Mouse (Mus musculus): ENCODE data around the gene Gm10057. TPM values are rescaled to one million over a fixed set of nuclear protein-coding genes. Genes with fewer than 3 reads are reported as not detected.
"Not testable (repeated sequence)": the region's sequence is repeated elsewhere in the genome, so short reads cannot be mapped to it uniquely, and the experiment has no call there.

Gm10057 gene
- not detected for total RNA-seq (2021)
- long read RNA-seq, experiment 1: 0 reads
- long read RNA-seq, experiment 2: 0 reads

GRCm38 (mm10) chrX:154054939-154055338 is at the start of gene Gm10057:
Gene Gm10057 (minus strand): TSS chrX:154055039.
- DNase-seq (ENCODE audit: low spot score in 2 of 2): not testable (repeated sequence)

- DNase-seq (ENCODE audit: low spot score in 2 of 2): not testable (repeated sequence)
These were observed 21.1 kb downstream of the Gm10057 start, which contains the start of gene 4921511M17Rik for GRCm38 (mm10) chrX:154033727-154034126. Gene 4921511M17Rik (minus strand): TSS chrX:154033827.

- DNase-seq (ENCODE audit: low spot score in 2 of 2): not testable (repeated sequence)
These were observed 42.3 kb downstream of the Gm10057 start, which contains the start of gene Samt1 for GRCm38 (mm10) chrX:154012540-154012939. Gene Samt1 (minus strand): TSS chrX:154012640.

Other genes starting within 250 kb of the Gm10057 start
- 1 to 10 TPM; 1.6 to 2.3 TPM for gene Spin2c, start 222.8 kb downstream of the Gm10057 start, total RNA-seq (2021)
- not detected for gene Samt1, start 42.4 kb downstream of the Gm10057 start, total RNA-seq (2021)
- gene 4921511M17Rik, start 21.2 kb downstream of the Gm10057 start, total RNA-seq (2021): not detected
- gene Gm15140, start 65.6 kb upstream of the Gm10057 start, total RNA-seq (2021): not detected

Measured in adrenal gland, postnatal 4 days (tissue).